Mouse (Mus musculus): ENCODE data around the gene 4931440F15Rik. TPM values are rescaled to one million over a fixed set of nuclear protein-coding genes. Genes with fewer than 3 reads are reported as not detected.

4931440F15Rik gene
- total RNA-seq, 1 experiment from 2014 or later = 0.56 TPM

DNA sequence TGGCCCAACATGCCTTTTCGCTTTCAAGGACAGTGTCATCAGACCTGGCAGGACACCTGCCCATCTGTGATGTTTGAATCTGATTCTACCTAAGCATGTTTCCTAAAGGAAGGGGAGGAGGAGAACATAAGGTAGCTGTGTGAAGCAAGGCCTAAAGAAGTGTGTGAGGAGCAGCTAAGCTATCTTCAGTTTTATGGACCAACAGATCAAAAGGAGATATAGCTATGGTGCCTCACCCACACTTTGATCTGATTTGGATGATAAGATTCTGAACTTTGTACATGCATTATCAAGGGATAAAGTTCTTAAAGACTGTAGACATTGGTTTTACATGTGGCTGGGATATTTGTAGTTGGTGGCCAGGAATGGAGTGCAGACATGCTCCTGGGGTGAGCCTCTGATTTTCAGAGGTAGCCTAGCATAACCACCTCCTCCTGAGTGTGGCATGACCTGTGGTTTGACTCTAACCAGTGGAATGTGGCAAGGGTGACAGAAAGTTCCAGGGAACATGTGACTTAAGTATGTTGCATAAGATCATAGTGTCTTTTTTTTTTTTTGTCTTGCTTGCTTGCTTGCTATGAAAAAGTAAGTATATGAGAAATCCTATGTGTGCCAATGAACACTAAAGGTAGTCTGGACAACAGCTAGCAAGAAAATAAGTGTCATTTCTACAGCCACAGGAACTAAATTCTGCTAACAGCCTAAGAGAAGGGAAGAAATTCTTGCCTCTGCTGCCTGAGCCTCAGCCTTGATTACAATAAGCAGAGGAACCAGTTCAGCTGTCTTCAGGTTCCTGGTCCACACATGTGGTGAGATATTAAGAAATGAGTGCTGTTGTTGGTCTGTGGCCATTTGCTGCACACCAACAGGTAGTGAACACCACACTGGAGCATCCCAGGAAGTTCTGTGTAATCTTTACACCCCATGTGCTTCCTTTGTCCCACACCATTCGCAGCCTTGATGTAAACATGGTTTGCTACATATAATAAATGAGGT is 23.7 kb downstream of the 4931440F15Rik start:
- DNase-seq = no peak

- DNase-seq = no peak
Observed at GRCm38 (mm10) chr11:29799839-29800238, 25.6 kb downstream of the 4931440F15Rik start.

DNA sequence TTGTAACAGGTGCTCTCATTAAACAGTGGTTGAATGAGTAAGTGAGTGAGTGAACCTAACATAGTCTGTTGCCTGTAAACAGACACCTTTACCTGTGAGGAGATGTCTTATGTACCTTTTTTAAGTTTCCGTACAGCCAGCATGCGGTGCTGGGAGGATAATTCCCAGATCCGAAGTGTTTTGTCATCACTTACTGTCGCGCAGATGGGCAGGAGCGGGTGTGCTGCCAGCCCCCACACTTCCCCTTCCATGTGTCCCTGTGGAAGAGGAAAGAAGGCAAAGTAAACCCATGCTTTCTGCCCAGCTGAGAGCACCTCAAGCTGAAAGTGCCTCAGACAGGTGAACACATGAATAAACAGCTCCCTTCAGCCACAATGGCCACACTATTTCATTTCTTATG is 30.4 kb downstream of the 4931440F15Rik start:
- DNase-seq = no peak

GRCm38 (mm10) chr11:29794475-29794874 is 31.0 kb downstream of the 4931440F15Rik start:
- DNase-seq = no peak

DNA sequence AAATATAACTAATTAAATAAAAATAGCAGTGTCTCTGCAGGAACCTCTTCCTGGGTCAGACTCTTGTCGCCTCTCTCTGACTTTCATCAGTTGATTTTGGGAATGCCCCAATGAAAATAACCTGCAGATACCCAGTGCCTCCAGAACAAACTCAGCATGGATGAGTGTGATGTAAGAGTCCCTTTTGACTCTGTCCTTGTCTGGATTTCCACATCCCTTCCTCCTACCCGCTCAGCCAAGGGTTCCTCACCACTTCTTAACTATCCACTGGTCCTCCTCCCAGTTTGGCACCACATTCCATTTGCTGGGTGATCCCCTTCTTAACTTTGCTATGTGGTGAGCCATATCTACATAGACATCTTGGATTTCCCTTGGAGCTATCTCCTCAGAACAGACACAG is 34.7 kb downstream of the 4931440F15Rik start:
- DNase-seq = no peak

GRCm38 (mm10) chr11:29788921-29789638 is 36.4 kb downstream of the 4931440F15Rik start:
- peak; percentile 24 for DNase-seq

GRCm38 (mm10) chr11:29788499-29788898 is 37.0 kb downstream of the 4931440F15Rik start:
- DNase-seq = no peak

GRCm38 (mm10) chr11:29787473-29787872 is 38.0 kb downstream of the 4931440F15Rik start:
- DNase-seq = no peak

GRCm38 (mm10) chr11:29786583-29787219 is 38.8 kb downstream of the 4931440F15Rik start:
- peak; percentile 13 for DNase-seq

GRCm38 (mm10) chr11:29779409-29780026 is 46.0 kb downstream of the 4931440F15Rik start:
- no peak for DNase-seq

- DNase-seq = no peak
Observed at GRCm38 (mm10) chr11:29778936-29779335, 46.5 kb downstream of the 4931440F15Rik start.

GRCm38 (mm10) chr11:29777964-29778363 is 47.5 kb downstream of the 4931440F15Rik start:
- peak; percentile 65 for DNase-seq

DNA sequence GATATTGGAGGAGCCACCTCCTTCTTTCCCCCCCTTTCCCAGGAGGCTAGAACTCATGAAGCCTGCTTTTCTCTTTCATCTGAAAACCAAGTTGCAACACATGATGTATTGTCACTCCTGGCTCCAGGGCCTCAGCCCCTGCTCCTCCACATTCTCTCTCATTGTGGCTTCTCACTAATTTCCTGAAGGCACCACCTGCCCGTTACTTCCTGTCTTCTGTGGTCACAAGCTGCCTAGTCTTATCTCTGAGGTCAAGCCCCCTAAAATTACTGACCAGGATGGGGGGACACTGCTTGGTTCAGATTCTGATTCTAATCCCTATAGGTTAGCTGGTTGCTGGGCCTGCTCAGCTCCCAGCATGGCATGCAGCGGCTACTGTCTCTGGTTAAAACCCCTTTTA is 50.7 kb downstream of the 4931440F15Rik start:
- no peak for DNase-seq

DNA sequence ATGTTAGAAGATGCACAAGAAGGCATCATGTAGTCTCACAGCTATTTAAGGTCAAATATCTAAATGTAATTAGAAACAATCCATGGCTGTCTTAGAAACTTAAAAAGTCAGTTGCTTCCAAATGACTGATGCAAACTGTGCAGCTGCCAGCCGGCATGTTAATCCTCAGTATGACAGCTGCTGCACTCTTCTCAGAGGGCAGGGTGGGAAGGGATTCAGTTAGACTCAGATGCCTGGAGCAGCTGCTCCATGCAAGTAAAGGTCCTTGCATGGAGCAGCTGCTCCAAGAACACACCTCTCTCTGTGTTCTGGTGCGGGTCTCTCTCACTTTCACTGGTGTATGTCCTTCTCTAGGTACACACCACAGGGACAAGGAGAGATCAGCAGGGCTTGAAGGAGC is 51.2 kb downstream of the 4931440F15Rik start:
- no peak for DNase-seq

Other genes with a start within 250 kb of the 4931440F15Rik start
- gene Rtn4, start 132.7 kb downstream of the 4931440F15Rik start, total RNA-seq (2021) = 304 and 307 TPM in 2 replicates
- 3.8 and 3.9 TPM in 2 replicates for gene Eml6, start 200.4 kb upstream of the 4931440F15Rik start, total RNA-seq (2021)